Mouse (Mus musculus) ES-Bruce4 (cell line): ENCODE measurements at regions not wholly inside any gene's neighbourhood (a gene's known extent, or its start where the extent isn't known, plus 50 kb on each side); places are given as distances from the start of the nearest gene placed in this dataset.

Experiments
- CTCF ChIP-seq: IDR thresholded peaks from one replicate; pipeline ENCODE4 v1.8.1; 2011; ENCODE audit warnings: low read depth, low read length
- EP300 ChIP-seq: IDR thresholded peaks from 2 replicates; pipeline ENCODE4 v1.6.1; 2011; ENCODE audit warnings: low read depth, low read length; ENCODE audit not compliant: insufficient read depth
- POLR2A ChIP-seq: IDR thresholded peaks from one replicate; pipeline ENCODE4 v1.8.1; 2011; ENCODE audit warnings: low read length; ENCODE audit not compliant: insufficient read depth

GRCm38 (mm10) chr15:41949094-41949461 is 1814.9 kb downstream of the 9330182O14Rik start:
- no peak for TF ChIP-seq CTCF
- no peak for TF ChIP-seq POLR2A
- TF ChIP-seq EP300: no peak
